Mouse (Mus musculus): ENCODE results near the gene Klf3.

Klf3 gene

GRCm38 (mm10) chr5:64835295-64835694, 32.1 kb downstream of the Klf3 start:
- DNase-seq (ENCODE audit: low spot score): no peak

- DNase-seq (ENCODE audit: low spot score): no peak
These were observed 35.9 kb downstream of the Klf3 start for GRCm38 (mm10) chr5:64839016-64839599.

GRCm38 (mm10) chr5:64840087-64840486, 36.9 kb downstream of the Klf3 start:
- no peak for DNase-seq (ENCODE audit: low spot score)

GRCm38 (mm10) chr5:64844622-64845021, 41.4 kb downstream of the Klf3 start:
- no peak for DNase-seq (ENCODE audit: low spot score)

GRCm38 (mm10) chr5:64847305-64847704, 44.1 kb downstream of the Klf3 start:
- no peak for DNase-seq (ENCODE audit: low spot score)

GRCm38 (mm10) chr5:64849892-64850291, 46.7 kb downstream of the Klf3 start:
- no peak for DNase-seq (ENCODE audit: low spot score)

- no peak for DNase-seq (ENCODE audit: low spot score)
These were observed 49.6 kb downstream of the Klf3 start for GRCm38 (mm10) chr5:64852656-64853398.

- DNase-seq (ENCODE audit: low spot score): no peak
These were observed 50.2 kb downstream of the Klf3 start for GRCm38 (mm10) chr5:64853421-64853820.

- no peak for DNase-seq (ENCODE audit: low spot score)
These were observed 52.0 kb downstream of the Klf3 start for GRCm38 (mm10) chr5:64855199-64855598.

GRCm38 (mm10) chr5:64860900-64861470, 57.8 kb downstream of the Klf3 start:
- no peak for DNase-seq (ENCODE audit: low spot score)

- no peak for DNase-seq (ENCODE audit: low spot score)
These were observed 58.4 kb downstream of the Klf3 start for GRCm38 (mm10) chr5:64861471-64862199.

- DNase-seq (ENCODE audit: low spot score): no peak
These were observed 59.1 kb downstream of the Klf3 start for GRCm38 (mm10) chr5:64862269-64862668.

- no peak for DNase-seq (ENCODE audit: low spot score)
These were observed 61.5 kb downstream of the Klf3 start for GRCm38 (mm10) chr5:64864699-64865108.

GRCm38 (mm10) chr5:64865219-64865964, 62.2 kb downstream of the Klf3 start:
- DNase-seq (ENCODE audit: low spot score): no peak

- DNase-seq (ENCODE audit: low spot score): peak; percentile 58
These were observed 63.3 kb downstream of the Klf3 start for GRCm38 (mm10) chr5:64866331-64867050.

GRCm38 (mm10) chr5:64867124-64867523, 63.9 kb downstream of the Klf3 start:
- no peak for DNase-seq (ENCODE audit: low spot score)

GRCm38 (mm10) chr5:64867551-64867950, 64.4 kb downstream of the Klf3 start:
- DNase-seq (ENCODE audit: low spot score): no peak

GRCm38 (mm10) chr5:64876086-64876830, 73.1 kb downstream of the Klf3 start:
- DNase-seq (ENCODE audit: low spot score): no peak

- no peak for DNase-seq (ENCODE audit: low spot score)
These were observed 74.2 kb downstream of the Klf3 start for GRCm38 (mm10) chr5:64877235-64878026.

GRCm38 (mm10) chr5:64878027-64878425, 74.8 kb downstream of the Klf3 start:
- no peak for DNase-seq (ENCODE audit: low spot score)

Measured in urinary bladder, postnatal 10 days (tissue).